Mouse (Mus musculus) layer of hippocampus, adult 8-10 months (tissue): ENCODE measurements around the gene Strc. TPM values are rescaled to one million over a fixed set of nuclear protein-coding genes. Genes with fewer than 3 reads are reported as not detected.

Source experiments
- DNase-seq, 2 experiments: peaks; one replicate each; pipeline ENCODE4 v3.0.0; 2022; ENCODE audit warnings: low spot score in 2 of 2
- total RNA-seq, 4 experiments: library from RNA; stranded (reverse); gene quantifications; 2 replicates each; pipeline ENCODE4 v1.2.4; 2022

Strc gene
- total RNA-seq, 4 experiments from 2014 or later, result 0.56 to 1.0 (median 0.75) TPM

DNA sequence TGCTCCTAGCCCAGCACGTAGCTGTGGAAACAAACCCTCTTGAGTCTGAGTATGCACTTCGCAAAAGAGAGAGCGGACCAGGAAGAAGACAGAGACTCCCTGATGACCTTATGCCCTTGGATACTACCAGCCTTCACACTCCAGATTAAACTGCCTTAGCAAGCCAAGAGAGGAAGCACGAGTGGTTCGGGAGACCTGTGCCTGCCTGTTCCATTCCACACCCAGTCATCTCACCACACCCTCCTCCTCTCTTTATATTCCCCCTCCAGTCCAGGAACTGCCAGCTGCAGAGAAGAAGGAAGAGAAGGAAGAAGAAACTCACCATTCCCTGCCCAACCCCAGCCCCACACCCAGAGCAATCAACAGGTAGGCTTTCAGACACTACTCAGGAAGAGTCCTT lies 29.5 kb downstream of the Strc start, which contains the start of gene Ckmt1:
Gene Ckmt1 (plus strand): TSS at position 221 of the 400 bp plus-strand sequence.
- no peak for DNase-seq

DNA sequence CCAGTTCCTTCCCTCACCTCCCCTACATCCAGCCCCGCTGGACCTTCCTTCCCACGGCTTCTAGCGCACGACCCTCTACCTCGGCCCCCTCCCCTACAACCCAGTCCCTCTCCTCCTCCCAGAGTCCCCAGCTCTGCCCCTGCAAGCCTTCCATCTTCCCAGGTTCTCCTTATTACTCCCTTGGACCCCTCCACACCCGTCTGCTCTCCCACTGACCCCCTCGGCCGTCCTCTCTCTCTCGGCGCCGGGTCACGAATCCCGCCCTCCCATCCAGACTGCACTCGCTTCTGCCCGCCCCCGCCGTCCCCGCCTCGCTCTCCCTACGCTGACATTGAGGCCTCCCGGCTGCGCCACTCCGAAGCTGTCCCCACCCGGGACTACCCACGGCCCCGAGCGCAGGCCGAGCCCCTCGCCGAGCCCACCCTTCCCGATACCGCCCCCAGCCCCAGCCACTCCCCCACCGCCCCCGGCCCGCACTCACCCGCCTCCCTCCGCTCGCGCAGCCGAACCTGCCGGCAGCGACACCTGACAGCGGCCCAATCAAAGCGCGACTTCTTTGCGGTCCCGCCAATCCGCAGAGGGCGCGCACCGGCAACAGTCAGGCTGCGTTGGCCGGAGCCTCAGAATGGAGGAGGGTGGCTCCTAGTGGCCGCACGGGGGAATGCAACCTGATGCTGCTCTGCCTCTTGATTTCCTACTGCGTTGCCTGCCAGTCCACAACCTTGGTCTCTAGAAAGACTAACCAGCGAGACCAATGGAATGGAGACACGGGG lies 32.0 kb downstream of the Strc start, which contains the start of gene Ppip5k1:
Gene Ppip5k1 (minus strand): TSS at position 577 of the 773 bp plus-strand sequence.
- peak; percentile 96 to 99 for DNase-seq

DNA sequence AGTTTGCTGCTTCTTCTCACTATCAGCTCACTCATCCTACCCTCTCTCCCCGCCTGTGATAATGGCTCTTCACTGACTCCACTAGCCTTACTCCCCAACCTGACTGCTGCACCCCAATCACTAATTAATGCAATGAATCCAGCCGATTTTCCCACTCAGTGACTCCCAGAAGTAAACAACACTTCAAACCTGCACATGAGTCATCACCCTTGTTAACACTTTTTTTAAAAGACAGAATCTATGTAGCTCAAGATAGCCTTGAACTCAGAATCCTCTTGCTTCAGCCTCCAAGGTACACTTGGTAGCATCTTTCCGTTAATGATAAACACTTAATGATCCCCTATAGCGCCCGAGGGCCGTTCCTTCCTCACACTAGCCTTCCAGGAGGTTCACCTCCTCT lies 32.6 kb downstream of the Strc start:
- DNase-seq, result no peak

DNA sequence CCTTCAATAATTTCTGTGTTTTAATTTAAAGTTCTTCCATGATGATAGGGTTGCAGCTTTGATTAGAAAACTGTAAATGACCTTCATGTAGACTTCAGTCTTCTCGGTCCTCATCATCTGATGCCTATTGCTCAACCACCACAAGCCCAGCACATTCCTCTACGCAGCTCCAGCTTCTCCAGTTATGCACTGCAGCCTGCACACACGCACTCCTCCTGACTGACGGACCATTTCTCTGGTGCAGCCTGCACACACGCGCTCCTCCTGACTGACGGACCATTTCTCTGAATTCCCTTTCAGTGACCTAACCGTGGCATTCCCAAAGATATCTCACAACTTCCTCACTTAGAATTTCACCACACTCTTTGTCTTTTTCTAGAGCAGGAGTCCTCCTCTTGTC lies 33.8 kb downstream of the Strc start:
- no peak for DNase-seq

DNA sequence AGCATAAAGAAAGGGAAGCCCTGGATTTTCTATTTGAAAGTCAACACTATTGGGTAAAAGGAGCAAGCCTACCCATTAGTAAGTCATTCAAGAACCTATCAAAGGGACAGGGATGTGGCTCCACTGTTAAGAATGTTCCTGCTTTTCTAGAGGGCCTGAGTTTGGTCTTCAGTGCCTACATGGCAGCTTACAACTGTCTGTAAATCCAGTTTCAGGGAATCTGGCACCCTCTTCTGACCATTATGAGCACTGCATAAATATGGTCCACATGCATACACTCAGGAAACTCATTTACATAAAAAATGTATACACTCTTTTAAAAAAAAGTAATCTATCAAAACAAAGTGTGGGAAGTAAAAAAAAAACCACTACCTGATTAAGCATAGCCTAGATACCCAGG lies 47.9 kb downstream of the Strc start:
- DNase-seq, result no peak

DNA sequence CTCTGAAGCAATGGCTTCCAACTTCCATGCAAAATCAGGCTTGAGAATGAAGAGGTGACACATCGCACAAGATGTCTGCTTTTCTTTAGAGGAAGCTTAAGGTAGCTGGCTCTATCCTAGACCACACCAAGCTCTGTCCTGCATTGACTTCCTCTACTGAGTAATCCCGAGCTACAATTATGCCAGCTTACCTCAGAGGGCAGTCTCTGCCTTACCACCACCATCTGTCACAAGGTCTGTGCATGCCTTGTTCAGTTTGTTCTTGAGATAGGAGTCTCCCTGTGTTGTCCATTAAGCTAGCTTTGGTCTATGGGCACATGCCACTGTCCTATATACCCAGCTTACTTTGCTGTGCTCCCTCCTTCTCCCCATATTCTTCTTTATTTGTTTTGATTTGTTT lies 57.5 kb downstream of the Strc start:
- no peak for DNase-seq

DNA sequence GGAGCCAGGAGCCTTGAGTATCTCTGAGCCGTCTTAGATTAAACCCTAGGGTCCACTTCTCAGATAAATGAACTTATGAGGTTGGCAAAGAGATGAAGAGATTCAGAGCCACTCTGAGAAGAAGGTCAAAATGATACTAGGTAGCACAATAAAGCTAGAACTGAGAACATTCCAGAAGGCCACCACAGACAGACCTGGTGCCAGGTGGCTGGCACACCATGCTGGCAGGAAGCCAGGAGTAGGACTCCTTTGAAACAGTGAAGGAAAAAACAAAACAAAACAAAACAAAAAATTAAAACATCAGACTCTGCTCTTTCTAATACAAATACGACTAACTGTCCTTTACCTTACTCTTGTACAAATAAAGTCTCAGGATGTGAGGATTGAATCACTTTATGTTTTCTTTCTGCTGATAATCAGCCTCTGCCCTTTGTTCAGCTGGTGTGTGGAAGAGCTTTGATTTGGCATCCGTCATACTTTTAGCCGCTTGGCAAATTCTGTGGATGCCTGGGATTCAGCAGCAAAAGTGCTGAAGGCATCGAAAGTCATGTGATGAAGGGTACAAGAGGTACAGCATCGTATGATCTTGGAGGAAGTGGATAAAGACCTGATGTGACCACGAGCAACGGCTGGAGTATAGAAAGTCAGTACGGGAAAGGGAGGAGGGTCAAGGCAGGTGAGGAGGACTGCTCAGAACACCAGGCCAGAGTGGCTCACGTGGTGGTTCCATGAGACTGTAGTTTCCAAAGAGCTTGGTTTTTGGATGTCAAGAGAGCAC lies 63.1 kb downstream of the Strc start:
- no peak for DNase-seq

DNA sequence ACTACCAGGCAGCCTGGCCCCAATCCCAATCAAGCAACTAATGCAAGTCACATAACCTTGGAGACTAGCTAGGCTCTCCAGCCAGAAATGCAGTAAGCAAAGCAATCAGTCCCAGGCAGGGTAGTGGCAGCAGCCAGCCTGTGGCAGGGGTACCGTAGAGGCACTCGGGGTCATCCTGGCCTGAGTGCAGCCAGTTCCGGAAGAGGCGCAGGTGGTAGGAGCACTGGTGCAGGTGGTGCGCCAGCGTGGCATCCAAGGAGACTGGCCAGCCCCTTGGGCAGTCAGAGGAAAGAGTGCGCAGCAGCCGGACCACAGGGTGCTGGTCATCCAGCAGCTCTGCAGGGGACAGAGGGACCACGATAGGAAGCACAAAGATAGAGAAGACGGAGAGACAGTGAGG lies 63.9 kb downstream of the Strc start:
- no peak for DNase-seq

DNA sequence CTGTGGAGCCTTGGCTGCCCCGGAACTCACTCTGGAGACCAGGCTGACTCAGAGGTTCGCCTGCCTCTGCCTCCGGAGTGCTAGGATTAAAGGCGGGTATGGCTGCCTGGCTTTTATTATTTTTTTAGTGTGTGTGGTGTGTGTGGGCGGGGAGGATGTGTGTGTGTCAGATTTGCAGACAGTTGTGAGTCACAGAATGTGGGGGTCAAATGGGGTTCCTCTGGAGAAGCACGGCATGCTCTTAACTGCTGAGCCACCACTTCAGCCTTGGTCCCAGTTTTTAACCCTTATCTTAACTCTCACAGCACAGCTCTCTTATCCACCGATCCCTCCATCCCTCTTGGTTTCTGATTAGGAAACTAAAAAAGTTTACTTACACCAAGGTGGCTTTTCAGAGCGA lies 70.7 kb downstream of the Strc start:
- DNase-seq, result no peak

Other genes with a start within 250 kb of the Strc start
- 10 to 100 TPM; 18.9 to 24.9 (median 21.8) TPM for gene Adal, start 246.7 kb downstream of the Strc start, total RNA-seq
- 1 to 10 TPM; 7.8 to 9.5 (median 8.6) TPM for gene Lcmt2, start 246.5 kb downstream of the Strc start, total RNA-seq
- 10 to 100 TPM; 32.3 to 47.9 (median 41.5) TPM for gene Tubgcp4, start 216.5 kb downstream of the Strc start, total RNA-seq
- gene Zscan29, start 216.0 kb downstream of the Strc start, total RNA-seq, result 1 to 10 TPM; 7.1 to 8.1 (median 7.7) TPM
- gene Trp53bp1, start 115.8 kb downstream of the Strc start, total RNA-seq, result 100 to 1,000 TPM; 144 to 183 (median 161) TPM
- 100 to 1,000 TPM; 585 to 644 (median 617) TPM for gene Map1a, start 97.6 kb downstream of the Strc start, total RNA-seq
- gene Ppip5k1, start 31.8 kb downstream of the Strc start, total RNA-seq, result 100 to 1,000 TPM; 100 to 132 (median 118) TPM
- gene Ckmt1, start 29.5 kb downstream of the Strc start, total RNA-seq, result 100 to 1,000 TPM; 386 to 462 (median 428) TPM
- 100 to 1,000 TPM; 168 to 236 (median 196) TPM for gene Pdia3, start 26.6 kb upstream of the Strc start, total RNA-seq
- 1 to 10 TPM; 4.5 to 6.9 (median 5.3) TPM for gene Catsper2, start 26.6 kb upstream of the Strc start, total RNA-seq
- gene Ell3, start 57.1 kb upstream of the Strc start, total RNA-seq, result not detected
- gene Serf2, start 62.0 kb upstream of the Strc start, total RNA-seq, result 100 to 1,000 TPM; 111 to 162 (median 132) TPM
- 10 to 100 TPM; 16.2 to 22.7 (median 17.0) TPM for gene Hypk, start 66.1 kb upstream of the Strc start, total RNA-seq
- gene Serinc4, start 69.6 kb upstream of the Strc start, total RNA-seq, result under 1 TPM in 3 of 4 experiments, not detected in 1; 0.25 to 0.74 (median 0.36) TPM
- 10 to 100 TPM; 40.8 to 46.2 (median 43.9) TPM for gene Mfap1b, start 86.9 kb upstream of the Strc start, total RNA-seq
- 10 to 100 TPM; 29.3 to 31.4 (median 30.5) TPM for gene Mfap1a, start 119.5 kb upstream of the Strc start, total RNA-seq
- 1 to 10 TPM; 3.0 to 4.5 (median 3.7) TPM for gene Wdr76, start 119.6 kb upstream of the Strc start, total RNA-seq